Mouse (Mus musculus): ENCODE results near the gene Utp11. TPM values are rescaled to one million over a fixed set of nuclear protein-coding genes. Genes with fewer than 3 reads are reported as not detected.

Utp11 gene
- polyA plus RNA-seq, 1 experiment from 2014 or later = 86.4 TPM

DNA sequence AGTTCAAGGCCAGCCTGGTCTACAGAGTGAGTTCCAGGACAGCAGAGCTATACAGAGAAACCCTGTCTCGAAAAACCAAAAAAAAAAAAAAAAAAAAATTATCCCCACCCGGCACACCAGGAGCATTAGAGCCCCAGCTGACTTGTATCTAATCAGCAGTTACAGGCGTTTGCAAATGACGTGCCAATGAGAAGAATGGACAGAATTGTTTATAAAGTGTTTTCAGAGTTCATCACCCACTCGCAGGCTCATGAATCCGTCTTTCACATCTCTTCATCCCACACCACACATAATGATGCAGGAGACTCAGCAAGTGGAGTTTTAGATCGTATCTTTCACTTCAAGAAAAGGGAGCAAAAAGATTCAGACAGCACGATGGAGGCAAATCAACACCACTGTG, 7.9 kb downstream of the Utp11 start:
- Histone ChIP-seq H3K4me2 (replicated peaks) (no peak overlapping the region), H3K4me3 (no peak overlapping the region), H3K9ac (no peak overlapping the region), H3K9me3 (no peaks in the 10 kb centered on the region), H3K27ac (no peak overlapping the region), H3K4me1 (no peaks in the 10 kb centered on the region), H3K36me3 (peaks cover 49% of the 10 kb centered on the region), H3K27me3 (no peaks in the 10 kb centered on the region)
- no peak for ATAC-seq (ENCODE audit: insufficient number of reproducible peaks, insufficient read depth, low FRiP score, low TSS enrichment)
- 90% methylated on average over 8 of the region's 8 CpGs for WGBS

DNA sequence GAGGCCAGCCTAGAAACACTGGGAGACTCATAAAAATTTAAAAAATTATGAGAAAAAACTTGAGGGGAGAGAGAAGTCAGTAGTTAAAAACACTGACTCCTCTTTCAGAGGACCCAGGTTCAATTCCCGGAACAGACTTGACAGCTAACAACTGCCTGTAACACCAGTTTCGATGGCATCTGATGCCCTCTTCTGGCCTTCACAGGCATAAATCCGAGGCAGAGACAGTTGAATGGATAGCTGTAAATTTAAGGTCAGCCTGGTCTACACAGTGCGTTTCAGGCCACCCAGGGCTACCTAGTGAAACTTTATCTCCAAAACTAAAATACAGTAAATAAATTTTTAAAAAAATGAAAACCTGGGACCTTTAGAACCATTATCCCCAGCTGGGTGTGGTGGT, 8.4 kb downstream of the Utp11 start:
- no peak overlapping the region for H3K4me3 ChIP-seq
- ATAC-seq (ENCODE audit: insufficient number of reproducible peaks, insufficient read depth, low FRiP score, low TSS enrichment) = 0 out of 2 replicates have a peak, but pooled peaks have one; percentile 47
- H3K4me1 ChIP-seq = no peaks in the 10 kb centered on the region
- H3K27ac ChIP-seq = no peak overlapping the region
- no peaks in the 10 kb centered on the region for H3K27me3 ChIP-seq
- no peak overlapping the region for H3K4me2 ChIP-seq (replicated peaks)
- WGBS = 74% methylated on average over 4 of the region's 4 CpGs
- no peak overlapping the region for H3K9ac ChIP-seq
- H3K36me3 ChIP-seq = peaks cover 53% of the 10 kb centered on the region
- H3K9me3 ChIP-seq = no peaks in the 10 kb centered on the region

- H3K27ac ChIP-seq = no peak overlapping the region
- peaks cover 58% of the 10 kb centered on the region for H3K36me3 ChIP-seq
- no peak for ATAC-seq (ENCODE audit: insufficient number of reproducible peaks, insufficient read depth, low FRiP score, low TSS enrichment)
- H3K4me2 ChIP-seq (replicated peaks) = no peak overlapping the region
- H3K9me3 ChIP-seq = no peaks in the 10 kb centered on the region
- no peak overlapping the region for H3K9ac ChIP-seq
- no peaks in the 10 kb centered on the region for H3K27me3 ChIP-seq
- no peaks in the 10 kb centered on the region for H3K4me1 ChIP-seq
- WGBS = 96% methylated on average over 4 of the region's 4 CpGs
- no peak overlapping the region for H3K4me3 ChIP-seq
Measured at GRCm38 (mm10) chr4:124683474-124683873, 9.9 kb downstream of the Utp11 start.

- ATAC-seq (ENCODE audit: insufficient number of reproducible peaks, insufficient read depth, low FRiP score, low TSS enrichment) = no peak
- H3K27ac ChIP-seq = no peak overlapping the region
- WGBS = 58% methylated on average over 7 of the region's 7 CpGs
- H3K4me1 ChIP-seq = no peaks in the 10 kb centered on the region
- no peak overlapping the region for H3K9ac ChIP-seq
- H3K27me3 ChIP-seq = no peaks in the 10 kb centered on the region
- H3K4me3 ChIP-seq = no peak overlapping the region
- H3K36me3 ChIP-seq = peaks cover 68% of the 10 kb centered on the region
- no peaks in the 10 kb centered on the region for H3K9me3 ChIP-seq
- no peak overlapping the region for H3K4me2 ChIP-seq (replicated peaks)
Measured at GRCm38 (mm10) chr4:124682270-124682669, 11.1 kb downstream of the Utp11 start.

DNA sequence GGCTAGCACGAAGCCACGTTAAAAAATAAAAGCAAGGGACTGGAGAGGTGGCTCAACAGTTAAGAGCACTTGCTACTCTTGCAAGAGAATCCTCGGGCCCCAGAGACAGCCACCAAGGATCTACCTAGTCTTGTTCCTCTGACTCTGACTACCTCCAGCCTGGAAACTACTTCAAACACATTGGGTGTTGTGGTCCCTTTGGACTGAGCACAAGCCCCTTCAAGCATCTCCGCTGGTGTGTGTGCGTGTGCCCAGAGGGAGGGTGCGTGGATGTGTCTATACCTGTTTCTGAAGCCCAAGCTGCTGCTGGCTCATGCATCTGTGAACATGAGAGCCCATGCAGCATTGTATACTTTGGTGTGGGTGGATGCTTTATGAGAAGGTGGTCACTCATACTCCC, 17.4 kb downstream of the Utp11 start:
- H3K27ac ChIP-seq = no peak overlapping the region
- no peak overlapping the region for H3K4me2 ChIP-seq (replicated peaks)
- no peak overlapping the region for H3K4me3 ChIP-seq
- no peaks in the 10 kb centered on the region for H3K9me3 ChIP-seq
- 86% methylated on average over 6 of the region's 6 CpGs for WGBS
- peaks cover 27% of the 10 kb centered on the region for H3K4me1 ChIP-seq
- H3K9ac ChIP-seq = no peak overlapping the region
- no peak for ATAC-seq (ENCODE audit: insufficient number of reproducible peaks, insufficient read depth, low FRiP score, low TSS enrichment)
- peaks cover 34% of the 10 kb centered on the region for H3K36me3 ChIP-seq
- peaks cover 22% of the 10 kb centered on the region for H3K27me3 ChIP-seq

GRCm38 (mm10) chr4:124675037-124675436, 18.4 kb downstream of the Utp11 start:
- 2% methylated on average over 4 of the region's 4 CpGs for WGBS
- ATAC-seq (ENCODE audit: insufficient number of reproducible peaks, insufficient read depth, low FRiP score, low TSS enrichment) = no peak
- H3K27me3 ChIP-seq = peaks cover 26% of the 10 kb centered on the region

DNA sequence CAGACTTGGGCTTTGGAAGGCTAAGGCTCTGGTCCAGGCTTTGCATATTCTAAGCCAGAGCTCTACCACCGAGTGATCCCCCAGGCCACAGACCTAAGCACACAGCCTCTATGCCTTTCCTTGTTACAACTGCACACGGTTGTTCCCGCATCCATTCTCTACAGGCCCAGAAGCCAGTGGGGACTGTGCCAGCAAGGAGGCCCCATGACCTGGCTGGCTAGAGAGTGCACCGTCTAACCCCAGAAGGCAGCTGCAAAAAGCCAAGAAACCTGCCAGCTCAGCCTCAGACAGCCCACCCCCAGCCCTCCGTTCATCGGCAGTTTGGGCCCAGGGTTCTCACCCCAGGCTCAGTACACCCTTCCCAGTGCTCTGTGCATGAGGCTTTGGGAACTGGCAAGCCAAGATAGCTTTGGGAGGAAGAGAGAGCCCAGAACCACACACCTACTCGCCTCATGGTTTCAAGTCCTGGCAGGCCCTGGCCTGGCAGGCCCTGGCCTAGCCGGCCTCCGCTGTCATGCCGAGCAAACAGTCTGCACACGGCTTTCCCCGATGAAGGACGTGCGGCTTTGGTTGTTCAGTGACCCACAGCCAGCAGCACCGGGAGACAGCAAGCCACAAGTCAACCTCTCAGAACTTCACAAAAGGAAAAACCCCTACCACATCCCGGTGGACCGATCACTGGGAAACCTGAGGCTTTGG, 18.9 kb downstream of the Utp11 start:
- peaks cover 26% of the 10 kb centered on the region for H3K27me3 ChIP-seq
- WGBS = 53% methylated on average over 17 of the region's 17 CpGs
- H3K4me2 ChIP-seq (replicated peaks) = no peak overlapping the region
- H3K36me3 ChIP-seq = peaks cover 22% of the 10 kb centered on the region
- ATAC-seq (ENCODE audit: insufficient number of reproducible peaks, insufficient read depth, low FRiP score, low TSS enrichment) = no peak
- peaks cover 27% of the 10 kb centered on the region for H3K4me1 ChIP-seq
- H3K27ac ChIP-seq = no peak overlapping the region
- H3K4me3 ChIP-seq = no peak overlapping the region
- H3K9ac ChIP-seq = no peak overlapping the region
- H3K9me3 ChIP-seq = no peaks in the 10 kb centered on the region

More at GRCm38 (mm10) chr4:124675037-124675436, 18.4 kb downstream of the Utp11 start:
- Histone ChIP-seq H3K4me2 (replicated peaks) (no peak overlapping the region), H3K9ac (no peak overlapping the region), H3K9me3 (no peaks in the 10 kb centered on the region), H3K4me1 (peaks cover 27% of the 10 kb centered on the region), H3K4me3 (no peak overlapping the region), H3K27ac (no peak overlapping the region), H3K36me3 (peaks cover 27% of the 10 kb centered on the region)

- H3K4me3 ChIP-seq = peak overlapping the region; percentile 19
- no peak for ATAC-seq (ENCODE audit: insufficient number of reproducible peaks, insufficient read depth, low FRiP score, low TSS enrichment)
- no peaks in the 10 kb centered on the region for H3K9me3 ChIP-seq
- peaks cover 8% of the 10 kb centered on the region for H3K36me3 ChIP-seq
- H3K27ac ChIP-seq = no peak overlapping the region
- H3K27me3 ChIP-seq = peaks cover 36% of the 10 kb centered on the region
- peak overlapping the region; percentile 15; the same call in 1 of the 2 replicates for H3K9ac ChIP-seq
- WGBS = 3% methylated on average over 31 of the region's 31 CpGs
- H3K4me2 ChIP-seq (replicated peaks) = peak overlapping the region; percentile 49
- H3K4me1 ChIP-seq = peaks cover 30% of the 10 kb centered on the region
Measured at GRCm38 (mm10) chr4:124672347-124673320, 20.8 kb downstream of the Utp11 start.

DNA sequence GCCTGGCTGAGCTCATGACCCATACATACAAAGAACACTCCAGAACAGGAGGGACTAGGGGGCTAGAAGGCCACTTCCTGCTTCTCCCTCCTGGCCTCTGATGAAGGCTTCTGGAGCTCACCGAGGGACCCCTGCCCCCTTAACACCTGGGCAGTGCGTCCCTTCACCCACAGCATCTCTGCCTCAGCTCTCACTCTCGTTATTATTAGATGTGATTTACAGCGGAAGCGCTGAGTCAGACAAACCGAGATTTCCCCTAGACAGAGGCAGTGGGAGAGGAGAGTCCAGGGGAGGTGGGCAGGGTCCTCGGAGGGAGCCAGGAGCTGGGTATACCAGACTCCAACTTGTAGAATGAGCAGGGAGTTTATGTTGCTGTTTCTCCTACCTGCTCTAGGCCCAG, 21.8 kb downstream of the Utp11 start:
- no peaks in the 10 kb centered on the region for H3K36me3 ChIP-seq
- no peak overlapping the region for H3K4me2 ChIP-seq (replicated peaks)
- H3K4me3 ChIP-seq = no peak overlapping the region
- no peak overlapping the region for H3K27ac ChIP-seq
- peaks cover 46% of the 10 kb centered on the region for H3K27me3 ChIP-seq
- H3K4me1 ChIP-seq = peaks cover 31% of the 10 kb centered on the region
- no peak overlapping the region for H3K9ac ChIP-seq
- H3K9me3 ChIP-seq = no peaks in the 10 kb centered on the region
- 31% methylated on average over 7 of the region's 7 CpGs for WGBS
- no peak for ATAC-seq (ENCODE audit: insufficient number of reproducible peaks, insufficient read depth, low FRiP score, low TSS enrichment)

GRCm38 (mm10) chr4:124670232-124670631, 23.2 kb downstream of the Utp11 start:
- Histone ChIP-seq H3K36me3 (no peaks in the 10 kb centered on the region), H3K4me1 (peaks cover 31% of the 10 kb centered on the region), H3K27ac (no peak overlapping the region), H3K27me3 (peaks cover 48% of the 10 kb centered on the region), H3K9ac (no peak overlapping the region), H3K9me3 (no peaks in the 10 kb centered on the region), H3K4me2 (replicated peaks) (no peak overlapping the region), H3K4me3 (no peak overlapping the region)
- 65% methylated on average over 8 of the region's 8 CpGs for WGBS
- ATAC-seq (ENCODE audit: insufficient number of reproducible peaks, insufficient read depth, low FRiP score, low TSS enrichment) = no peak

GRCm38 (mm10) chr4:124668078-124668477, 25.3 kb downstream of the Utp11 start:
- H3K4me2 ChIP-seq (replicated peaks) = no peak overlapping the region
- 19% methylated on average over 8 of the region's 8 CpGs for WGBS
- ATAC-seq (ENCODE audit: insufficient number of reproducible peaks, insufficient read depth, low FRiP score, low TSS enrichment) = 0 out of 2 replicates have a peak, but pooled peaks have one; percentile 48
- no peak overlapping the region for H3K9ac ChIP-seq
- no peak overlapping the region for H3K27ac ChIP-seq
- peaks cover 65% of the 10 kb centered on the region for H3K27me3 ChIP-seq
- H3K4me3 ChIP-seq = no peak overlapping the region
- H3K4me1 ChIP-seq = peaks cover 23% of the 10 kb centered on the region
- no peaks in the 10 kb centered on the region for H3K9me3 ChIP-seq
- H3K36me3 ChIP-seq = no peaks in the 10 kb centered on the region

Measured in embryonic facial prominence, embryonic 12.5 days (tissue).